Mouse (Mus musculus) testis, adult 2 months (tissue): ENCODE data around the gene Ccdc146.

ENCODE experiments used
- CTCF ChIP-seq: fragments of 200-500 bp; IDR thresholded peaks from 2 replicates; pipeline ENCODE4 v1.5.1; 2012; ENCODE audit warnings: low read depth, mild to moderate bottlenecking, inconsistent platforms, low read length, moderate library complexity; ENCODE audit not compliant: control insufficient read depth, insufficient read depth, insufficient replicate concordance
- POLR2A ChIP-seq: fragments of 200-500 bp; IDR thresholded peaks from 2 replicates; pipeline ENCODE4 v1.6.1; 2012; ENCODE audit warnings: low read depth, mild to moderate bottlenecking, inconsistent platforms, low read length, moderate library complexity; ENCODE audit not compliant: control insufficient read depth

DNA sequence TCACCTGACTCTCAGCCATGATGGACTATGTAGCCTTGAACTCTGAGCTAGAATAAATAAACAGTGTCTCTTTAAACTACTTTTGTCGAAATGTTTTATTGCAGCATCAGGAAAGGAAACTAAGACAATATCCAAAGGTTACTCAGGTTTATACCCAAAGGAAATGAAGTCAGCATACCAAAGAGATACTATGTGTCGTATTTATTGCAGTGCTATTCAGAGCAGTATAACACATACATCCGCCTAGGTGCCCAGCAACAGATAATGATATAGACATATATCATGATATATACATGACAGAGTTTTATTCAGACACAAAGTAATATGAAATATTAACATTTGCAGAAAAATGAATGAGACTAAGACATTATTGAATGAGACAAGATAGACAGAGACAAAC is 61.1 kb downstream of the Ccdc146 start:
- no peak for TF ChIP-seq CTCF
- no peak for TF ChIP-seq POLR2A
